Mouse (Mus musculus) gastrocnemius, postnatal 10 days (tissue): ENCODE results near the gene Epn3. TPM values are rescaled to one million over a fixed set of nuclear protein-coding genes. Genes with fewer than 3 reads are reported as not detected.
A peak's percentile ranks its signal among the peaks of the same experiment; 100 is the strongest.

Source experiments
- DNase-seq: peaks from one replicate; pipeline ENCODE4 v3.0.0; 2021; ENCODE audit warnings: mixed read lengths
- total RNA-seq, 2 experiments: library from RNA; stranded (reverse); gene quantifications; 2 replicates each; pipeline ENCODE4 v1.2.3; 2021

Gene Epn3
- total RNA-seq, 2 experiments from 2014 or later = 0.21 to 0.59 TPM

DNA sequence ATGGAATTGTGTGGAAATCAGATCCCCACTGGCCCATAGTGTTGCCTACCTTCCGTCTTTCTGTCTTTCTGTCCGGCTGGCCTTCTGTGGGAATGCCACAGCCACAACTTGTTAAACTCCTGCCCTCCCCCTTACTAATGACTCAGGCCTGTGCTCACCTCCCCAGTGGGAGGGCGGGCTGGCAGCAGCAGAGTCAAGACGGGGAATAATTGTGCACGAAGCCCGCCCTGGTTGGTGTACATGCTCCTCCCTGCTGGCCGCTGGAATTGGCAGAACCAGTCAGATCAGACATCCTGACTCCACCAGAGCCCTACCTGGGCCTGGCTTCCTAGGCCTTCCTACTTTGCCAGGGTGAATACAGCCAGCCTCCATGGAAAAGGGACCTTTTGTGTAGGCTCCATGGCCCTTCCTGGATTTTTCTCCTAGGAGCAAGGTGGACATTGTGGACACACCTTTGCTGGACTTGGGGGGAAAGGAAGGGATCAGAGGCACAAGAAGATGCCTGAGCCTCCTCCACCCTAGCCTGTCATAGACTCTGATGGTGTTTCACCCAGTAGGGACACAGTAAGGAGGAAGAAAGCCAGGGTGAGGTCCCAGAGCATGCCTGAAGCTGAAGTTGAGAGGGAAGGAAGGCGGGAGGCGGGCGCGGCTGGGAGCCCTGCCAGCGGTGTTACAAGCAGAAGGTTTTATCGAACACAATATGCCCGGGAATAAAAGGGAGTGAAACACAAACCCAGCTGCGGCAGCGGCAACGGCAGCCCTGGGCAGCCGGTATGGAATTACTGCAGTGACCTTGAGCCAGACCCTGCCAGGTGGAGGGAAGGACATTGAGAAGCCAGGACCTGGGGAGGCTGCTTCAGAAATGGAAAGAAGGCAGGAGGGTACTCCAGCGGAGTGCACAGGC lies 1.4 kb downstream of the Epn3 start:
- DNase-seq = peak; percentile 53

DNA sequence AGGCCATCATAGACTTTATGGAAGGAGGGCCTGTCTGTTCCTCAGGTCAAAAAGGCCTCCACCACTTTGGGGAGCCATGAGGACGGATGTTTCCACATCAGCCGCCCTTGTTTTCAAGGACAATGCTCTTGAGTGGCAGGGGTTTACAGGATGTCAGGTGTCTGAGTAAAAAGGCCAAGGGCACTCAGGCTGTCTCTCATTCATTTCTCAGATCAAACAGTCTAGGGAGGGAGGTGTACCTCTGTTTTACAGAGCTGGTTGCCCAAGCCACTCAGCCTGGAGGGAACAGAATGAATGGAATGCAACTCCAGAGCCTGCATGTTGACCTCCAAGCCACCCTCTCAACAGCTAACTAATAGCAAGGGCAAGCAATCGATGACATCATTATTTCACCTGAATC lies 4.4 kb downstream of the Epn3 start:
- DNase-seq = no peak

DNA sequence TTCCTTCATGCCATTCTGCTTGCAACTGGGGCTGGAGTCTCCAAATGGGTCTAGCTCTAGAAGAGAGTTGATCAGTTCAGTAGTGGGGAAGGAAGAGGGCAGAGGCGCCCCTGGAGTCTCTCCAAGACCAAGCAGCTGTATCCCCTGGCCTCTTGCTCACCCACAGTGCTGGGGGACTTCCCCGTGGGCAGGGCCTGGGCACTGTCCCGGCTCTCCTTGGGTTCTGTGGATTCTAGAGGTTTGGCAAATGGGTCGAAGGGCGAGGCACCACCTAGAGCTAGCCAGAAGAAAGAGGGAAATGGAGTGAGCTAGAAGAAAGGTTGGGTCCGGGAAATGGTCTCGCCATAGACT lies 8.1 kb downstream of the Epn3 start:
- DNase-seq = no peak

DNA sequence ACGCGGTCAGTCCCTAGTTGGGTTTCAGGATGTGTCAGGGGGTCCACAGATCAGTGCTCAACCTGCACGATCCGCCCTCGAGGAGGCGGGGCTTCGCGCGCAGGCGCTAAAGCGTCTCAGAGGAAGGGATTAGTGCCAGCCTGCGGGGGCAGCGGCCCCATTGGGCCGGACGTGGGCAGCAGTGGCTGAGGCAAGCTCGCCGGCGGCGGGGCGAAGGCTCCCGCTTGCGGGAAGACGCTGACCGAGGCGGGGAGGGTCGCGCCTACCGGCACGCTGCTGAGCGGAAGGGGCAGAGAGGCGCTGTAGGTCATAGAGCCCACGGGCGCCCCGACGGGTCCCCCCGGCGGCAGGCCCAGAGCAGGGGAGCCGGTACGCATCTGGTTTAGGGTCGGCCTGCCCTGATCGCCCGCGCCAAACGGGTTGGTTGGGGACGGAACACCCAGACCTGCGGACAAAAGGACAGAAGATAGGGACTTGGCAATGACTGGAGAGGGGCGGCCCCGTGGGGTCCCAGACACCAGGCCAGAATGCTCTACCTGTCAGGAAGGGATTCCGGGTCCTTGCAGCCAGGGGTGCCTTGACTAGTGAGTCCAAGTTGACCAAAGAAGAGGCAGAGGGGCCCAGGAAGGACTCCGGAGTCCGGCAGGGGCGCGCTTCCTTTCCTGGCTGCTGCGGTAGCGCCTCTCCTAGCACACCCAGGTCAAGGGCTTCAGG lies 8.6 kb downstream of the Epn3 start:
- peak; percentile 53 for DNase-seq

DNA sequence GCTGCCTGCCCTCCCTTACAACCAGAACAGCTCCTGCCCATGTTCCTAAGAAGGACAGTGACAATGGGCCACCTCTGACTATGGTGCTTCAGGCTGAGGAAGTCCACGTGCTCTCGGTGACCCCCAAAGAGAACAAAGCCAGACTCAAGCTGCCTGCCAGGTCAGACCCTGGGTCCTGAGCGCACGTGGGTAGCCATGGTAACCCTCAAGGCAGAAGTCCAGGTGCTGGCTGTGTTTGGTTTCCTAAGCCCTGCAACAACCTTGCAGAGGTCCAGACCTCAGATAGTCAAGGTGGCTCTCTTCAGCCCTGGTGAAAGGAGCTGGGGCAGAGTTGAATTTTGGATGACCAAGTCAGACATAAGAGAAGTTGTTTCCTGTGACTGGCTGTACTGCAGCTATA lies 10.0 kb downstream of the Epn3 start:
- DNase-seq = no peak

DNA sequence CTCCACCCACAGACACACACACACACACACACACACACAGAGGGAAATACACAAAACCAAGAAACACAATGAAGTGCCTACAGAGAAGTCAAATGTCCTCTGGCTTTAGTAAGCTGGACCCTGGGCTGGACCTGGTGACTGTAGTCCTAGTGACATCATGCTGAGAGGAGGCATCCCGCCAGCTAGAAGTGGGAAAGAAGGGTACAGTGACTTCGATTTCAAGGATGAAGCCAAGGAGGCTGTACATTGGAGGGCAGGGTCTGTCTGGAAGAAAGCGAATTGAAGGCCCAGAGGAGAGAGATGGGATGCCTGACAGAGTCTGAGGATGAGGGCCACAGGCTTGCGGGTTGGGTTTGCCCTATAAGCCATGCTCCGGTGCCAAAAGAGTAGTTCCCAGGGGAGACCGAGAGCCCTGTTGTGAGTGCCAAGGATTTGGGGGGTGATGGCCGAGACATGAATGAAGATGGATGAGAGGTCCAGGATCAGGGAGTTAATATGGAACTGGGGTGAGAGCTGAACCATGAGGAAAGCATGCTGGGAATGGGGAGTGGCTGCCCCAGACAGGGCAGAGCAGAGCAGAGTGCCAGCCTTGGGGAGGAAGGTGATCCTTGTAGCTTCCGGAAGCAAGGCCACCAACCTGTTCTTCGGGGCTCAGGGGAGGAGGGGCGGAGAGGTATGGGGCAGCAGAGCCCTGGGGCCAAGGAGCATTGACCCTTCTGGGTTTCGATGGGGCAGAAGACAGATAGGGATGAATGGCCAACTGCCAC lies 10.8 kb downstream of the Epn3 start:
- DNase-seq = no peak

DNA sequence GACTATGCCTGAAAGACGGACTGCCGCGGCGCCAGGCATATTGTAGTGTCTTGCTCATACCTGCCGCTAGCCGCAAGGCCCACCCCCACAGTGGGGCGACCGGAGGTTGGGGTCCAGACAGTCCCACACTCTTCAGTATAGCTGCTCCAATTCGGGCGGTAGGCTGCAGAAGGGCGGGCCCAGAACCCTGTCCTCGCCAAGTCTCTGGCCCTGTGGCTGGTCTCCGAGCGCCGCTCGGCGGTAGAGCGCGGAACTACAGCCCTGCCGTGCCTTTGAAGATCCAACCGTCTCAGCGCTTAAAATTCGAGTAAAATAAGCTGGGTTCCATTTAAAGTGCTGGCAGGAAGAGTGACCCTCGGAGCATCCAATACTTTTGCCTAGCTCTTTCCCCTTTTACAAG lies 13.8 kb downstream of the Epn3 start, which contains the start of gene Spata20:
TSS of gene Spata20 (minus strand) at position 179 of the 400 bp plus-strand sequence.
- peak; percentile 91 for DNase-seq

DNA sequence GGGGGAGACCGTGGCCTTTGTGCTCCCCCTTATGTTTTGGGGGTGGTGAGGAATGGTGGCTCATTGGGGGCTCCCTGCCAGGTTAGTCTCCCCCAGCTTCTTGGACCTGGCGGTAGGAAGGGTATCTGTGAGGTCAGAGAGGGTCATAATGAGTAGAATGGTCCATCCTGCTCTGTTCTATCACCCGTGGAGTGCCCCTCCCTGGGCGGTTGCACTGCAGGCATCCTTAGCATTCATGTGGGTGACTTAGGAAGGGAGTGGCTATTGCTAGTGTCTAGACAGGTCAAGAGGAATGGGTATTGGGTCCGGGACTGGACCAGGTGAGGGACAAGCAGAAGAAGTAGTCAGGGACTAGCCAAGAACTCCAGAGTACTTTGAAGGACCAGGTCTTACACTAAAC lies 14.6 kb downstream of the Epn3 start:
- no peak for DNase-seq

DNA sequence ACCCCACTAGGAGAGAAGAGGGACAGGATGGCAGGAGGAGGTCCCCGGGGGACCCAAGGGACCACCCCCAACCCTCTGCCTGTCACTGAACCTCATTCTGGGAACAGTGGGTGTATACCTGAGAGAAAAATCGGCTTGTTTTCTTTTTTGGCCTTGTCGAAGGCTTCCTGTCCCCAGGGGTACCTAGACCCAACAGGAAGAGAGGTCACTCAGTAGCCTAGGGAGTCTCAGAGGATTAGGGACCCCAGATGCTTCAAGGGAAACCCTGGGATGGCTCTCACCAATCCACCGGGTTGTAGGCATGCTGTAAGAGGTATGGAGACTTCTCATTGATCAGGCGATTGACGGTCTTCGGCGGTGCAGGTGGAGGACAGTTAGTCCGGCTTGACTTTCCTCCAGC lies 15.1 kb downstream of the Epn3 start:
- DNase-seq = no peak

DNA sequence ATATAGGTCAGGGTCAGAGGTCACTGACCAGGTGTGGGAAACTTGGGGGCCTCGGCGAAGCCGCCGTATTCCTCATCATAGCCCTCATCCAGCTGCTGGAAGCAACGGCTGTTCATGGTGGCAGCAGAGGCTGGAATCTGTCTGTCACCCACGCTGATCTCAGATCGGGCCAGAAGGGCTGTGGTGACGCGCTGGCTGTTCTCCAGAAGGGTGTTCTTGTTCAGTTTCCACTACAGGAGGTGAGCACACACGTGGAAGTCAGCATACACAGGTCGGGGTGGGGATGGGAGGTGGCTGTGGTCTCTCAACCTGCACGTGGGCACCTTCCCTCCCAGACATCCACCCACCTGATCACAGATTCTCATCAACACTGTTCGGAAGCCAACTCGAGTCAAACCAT lies 15.9 kb downstream of the Epn3 start:
- DNase-seq = no peak

DNA sequence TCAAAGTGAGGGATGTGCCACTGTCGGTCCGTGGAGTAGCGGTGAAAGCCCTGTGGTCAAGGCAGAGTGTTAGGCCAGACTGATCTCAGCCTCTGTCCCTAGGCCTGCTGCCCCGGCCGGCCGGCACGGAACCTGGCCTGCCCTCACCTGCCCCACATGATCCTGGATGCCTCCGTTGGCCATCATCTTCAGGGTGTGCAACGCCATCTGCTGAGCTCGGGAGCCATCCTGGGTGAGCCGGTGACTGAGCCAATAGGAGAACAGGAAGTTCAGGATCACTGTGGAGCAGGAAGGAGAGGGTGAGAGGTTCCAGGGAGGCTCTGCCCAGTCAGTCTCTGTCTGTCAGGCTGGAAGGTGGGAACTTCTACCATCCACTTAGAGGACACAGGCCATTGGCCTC lies 16.3 kb downstream of the Epn3 start:
- DNase-seq = no peak

DNA sequence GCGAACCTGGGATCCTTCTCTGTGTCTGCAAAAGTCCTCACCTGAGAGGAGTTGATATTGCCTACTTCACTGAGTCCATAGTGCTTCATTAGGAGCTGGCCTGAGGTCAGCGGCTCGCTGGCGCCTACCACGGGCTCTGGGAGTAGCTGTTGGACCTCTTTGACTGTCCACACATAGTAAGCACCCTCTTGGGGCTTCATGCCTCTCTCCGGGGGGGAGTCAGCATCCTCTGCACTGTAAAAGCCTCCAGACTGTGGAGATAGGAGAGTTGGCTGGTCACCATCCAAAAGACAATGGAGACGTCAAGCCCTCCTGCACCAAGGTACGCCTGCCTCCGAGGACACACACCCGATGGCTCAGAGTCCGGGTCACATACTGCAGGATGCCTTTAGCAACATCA lies 17.0 kb downstream of the Epn3 start:
- DNase-seq = no peak

DNA sequence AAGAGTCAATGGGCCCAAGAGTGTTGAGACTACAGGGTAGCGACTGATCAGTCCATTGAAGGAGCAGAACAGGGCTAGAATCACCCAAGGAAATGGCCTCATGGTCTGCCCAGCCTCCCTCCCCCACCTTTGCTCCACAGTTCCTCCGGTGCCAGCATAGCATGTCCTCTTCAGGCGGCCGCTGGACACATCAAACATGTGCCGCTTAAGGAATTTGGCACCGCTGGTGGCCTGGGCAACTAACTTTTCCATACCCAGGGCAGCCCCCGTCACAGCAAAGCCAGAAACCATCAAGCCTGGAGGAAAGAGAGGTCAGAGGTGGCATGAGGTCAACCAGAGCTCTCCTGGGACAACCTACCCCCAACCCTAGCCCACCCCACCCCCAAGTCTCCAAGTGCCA lies 17.8 kb downstream of the Epn3 start:
- DNase-seq = no peak

DNA sequence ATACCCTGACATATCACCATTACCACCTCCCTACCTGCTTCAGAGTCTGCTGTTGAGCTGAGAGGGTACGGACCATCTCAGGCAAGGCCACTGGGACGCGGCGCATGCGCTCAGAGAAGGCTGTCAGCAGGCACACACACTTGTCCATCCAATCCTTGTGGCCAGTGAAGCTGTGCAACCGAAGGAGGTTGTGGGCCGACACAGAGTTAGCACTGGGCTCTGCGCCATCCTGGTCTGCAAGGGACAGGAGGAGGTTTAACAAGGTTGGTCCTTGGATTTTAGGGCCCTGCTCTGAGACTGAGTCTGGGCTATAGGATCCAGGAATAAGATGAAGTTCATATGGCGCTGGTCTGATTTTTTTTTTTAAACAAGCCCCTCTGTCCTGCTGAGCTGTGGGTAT lies 19.4 kb downstream of the Epn3 start:
- no peak for DNase-seq

DNA sequence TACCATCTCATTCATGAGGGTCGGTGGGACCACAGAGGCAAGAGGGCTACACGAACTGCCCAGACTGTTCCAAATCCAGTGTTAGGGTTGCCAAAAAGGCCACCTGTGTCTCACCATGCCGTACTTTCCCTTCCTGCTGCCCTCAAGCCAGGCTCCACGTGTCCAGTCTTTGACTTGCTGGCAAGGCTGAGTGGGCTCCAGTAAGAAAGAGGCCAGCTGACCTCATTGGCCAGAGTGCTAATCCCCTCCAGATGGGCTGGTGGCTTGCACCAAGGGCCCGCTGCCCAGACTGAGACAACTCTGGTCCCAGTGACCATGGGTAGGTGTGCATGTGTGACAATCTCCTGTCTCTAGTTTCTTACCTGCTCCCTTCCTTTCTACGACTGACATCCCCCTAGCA lies 22.1 kb downstream of the Epn3 start:
- peak; percentile 32 for DNase-seq

DNA sequence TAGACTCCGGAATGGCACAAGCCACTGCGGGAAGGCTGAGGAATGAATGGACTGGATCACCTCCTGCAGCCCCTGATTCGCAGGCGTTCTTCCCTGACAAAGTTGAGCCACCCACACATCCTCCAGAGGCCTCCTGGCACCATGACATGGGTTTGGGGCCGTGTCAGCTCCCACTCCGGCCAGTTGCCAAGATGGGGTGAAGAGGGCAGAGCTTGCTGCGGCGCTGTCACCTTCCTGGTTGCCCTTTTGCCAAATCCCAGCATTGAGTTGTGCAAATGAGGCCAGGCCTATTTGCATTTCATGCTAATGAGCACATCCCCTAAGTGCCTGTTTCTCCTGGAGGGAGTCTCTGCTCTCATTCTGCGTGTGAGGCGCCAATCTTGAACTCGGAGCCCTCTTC lies 24.1 kb downstream of the Epn3 start:
- DNase-seq = no peak

DNA sequence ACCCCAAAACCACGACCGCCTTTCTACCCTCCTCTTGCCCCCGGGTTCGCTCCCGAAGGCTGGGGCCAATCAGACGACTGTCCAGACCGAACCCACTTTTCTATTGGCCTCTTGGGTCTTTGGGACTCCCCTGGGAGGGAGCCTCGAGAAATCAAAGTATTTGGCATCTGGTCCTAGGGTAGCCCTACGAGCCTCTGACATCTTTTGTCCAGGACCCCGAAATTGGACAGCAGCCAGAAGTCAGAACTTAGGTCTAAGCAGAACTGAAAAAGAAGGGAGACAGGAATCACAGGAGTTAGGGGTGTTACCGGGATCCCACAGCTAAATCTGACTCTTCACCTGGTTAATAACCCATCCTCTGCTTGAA lies 25.2 kb downstream of the Epn3 start:
- no peak for DNase-seq

DNA sequence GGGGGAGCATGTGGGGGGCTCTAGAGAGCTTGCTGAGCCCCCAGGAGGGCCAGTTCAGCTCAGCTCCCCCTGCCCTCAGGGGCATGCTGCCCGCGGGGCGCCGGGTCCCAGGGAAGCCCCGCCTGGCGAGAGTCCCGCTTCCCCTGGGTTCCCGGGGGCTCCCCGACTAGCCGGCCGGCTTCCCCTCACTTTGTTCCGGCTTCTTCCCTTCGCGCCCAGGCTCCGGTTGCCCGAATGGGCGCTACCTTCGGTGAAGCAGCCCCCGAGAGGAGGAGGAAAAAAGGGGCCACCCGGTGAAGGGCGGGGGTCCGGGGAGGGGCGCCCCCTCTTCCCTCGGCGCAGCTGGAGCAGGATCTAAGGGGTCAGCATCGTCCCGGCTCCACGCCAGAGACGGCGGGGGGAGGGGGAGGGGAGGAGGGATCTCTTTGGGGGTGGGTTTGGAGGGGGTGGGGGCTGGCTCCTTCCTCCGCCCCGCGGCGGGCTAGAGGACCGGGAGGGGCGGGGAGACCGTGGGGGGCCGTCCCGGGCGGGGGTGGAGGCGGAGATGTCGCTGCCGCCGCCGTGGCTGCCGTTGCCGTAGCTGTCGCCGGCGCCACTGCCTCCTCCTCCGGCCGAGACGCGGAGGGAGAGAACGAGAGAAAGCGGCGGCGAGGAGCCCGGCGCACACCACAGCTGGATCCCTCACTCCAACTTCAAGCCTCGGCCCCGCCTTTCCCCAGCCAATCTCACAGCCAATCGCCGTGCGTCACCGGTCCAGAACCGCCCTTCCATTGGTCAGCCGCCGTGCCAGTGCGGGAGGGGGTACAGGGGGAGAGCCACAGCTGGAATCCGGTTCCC lies 25.8 kb downstream of the Epn3 start, which contains the start of gene Cacna1g:
TSS of gene Cacna1g (minus strand) at position 492 of the 837 bp plus-strand sequence.
- peak; percentile 87 for DNase-seq

DNA sequence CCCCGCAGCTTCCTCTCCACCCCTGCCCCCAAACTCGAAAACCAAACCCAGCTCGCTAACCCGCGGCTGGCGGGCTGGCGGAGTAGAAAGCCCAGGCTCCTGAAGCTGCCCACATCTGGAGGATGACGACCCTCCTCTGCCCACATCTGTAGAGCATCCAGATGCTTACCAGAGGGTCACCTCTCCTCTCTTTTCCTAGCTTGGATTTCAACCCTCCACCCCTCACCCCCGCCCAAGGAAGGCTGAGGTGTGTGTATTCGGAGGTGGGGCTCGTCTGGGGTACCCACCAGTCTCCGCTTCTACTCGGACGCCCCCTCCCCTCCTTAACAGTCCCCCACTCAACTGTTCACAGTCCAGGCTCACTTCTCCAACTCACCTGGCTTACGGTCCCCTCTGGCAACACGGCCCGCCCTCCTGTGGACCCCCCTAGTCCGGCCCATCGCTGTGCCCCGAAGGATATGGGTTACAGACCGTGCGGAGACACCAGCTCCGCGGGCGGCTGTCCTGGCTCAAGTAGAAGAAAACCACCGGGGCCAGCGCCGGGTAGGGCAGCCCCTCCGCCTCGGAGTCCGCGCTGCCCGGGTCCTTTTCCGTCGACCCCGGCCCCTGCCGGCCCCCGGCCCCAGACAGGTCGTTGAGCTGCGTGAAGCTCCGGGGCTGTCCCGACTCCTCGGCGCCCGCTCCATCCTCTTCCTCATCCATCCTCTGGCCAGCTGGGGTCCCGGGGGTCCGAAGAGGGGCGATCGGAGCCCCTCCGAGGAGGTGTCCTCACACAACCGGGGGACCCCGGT lies 26.7 kb downstream of the Epn3 start:
- peak; percentile 46 for DNase-seq

DNA sequence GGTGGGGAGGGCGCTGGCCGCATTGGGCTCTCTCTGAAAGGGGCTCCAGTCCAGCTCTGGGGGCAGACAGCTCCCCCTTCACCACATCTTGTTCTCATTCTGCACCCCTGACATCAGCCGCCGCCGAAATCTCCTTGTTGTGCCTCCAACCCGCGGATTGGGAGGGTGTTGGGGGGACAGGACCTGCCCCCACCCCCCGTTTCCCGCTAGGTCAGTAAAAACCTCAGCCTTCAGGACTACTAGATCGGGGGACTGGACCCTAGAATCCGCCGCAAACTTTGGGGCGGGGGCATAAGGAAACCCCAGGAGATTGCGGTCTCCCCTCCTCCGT lies 27.2 kb downstream of the Epn3 start:
- peak; percentile 23 for DNase-seq
